Mouse (Mus musculus) embryonic facial prominence, embryonic 14.5 days (tissue): Measurements from ENCODE around the gene Onecut1. TPM values are rescaled to one million over a fixed set of nuclear protein-coding genes. Genes with fewer than 3 reads are reported as not detected.

Source experiments
- ATAC-seq: fragments of 200-750 bp; cut with Nextera tagmentation; 2 replicates; pipeline ENCODE4 v1.8.0; 2017; ENCODE audit warnings: low read depth, moderate number of reproducible peaks, moderate TSS enrichment
- DNase-seq: peaks from one replicate; pipeline ENCODE4 v3.0.0-alpha.2; 2015; ENCODE audit warnings: low spot score
- H3K27ac ChIP-seq: fragments of 300-500 bp; sonication (generic); replicated peaks from 2 replicates; pipeline ENCODE4 v1.5.1; 2014; ENCODE audit warnings: low read depth, mild to moderate bottlenecking, low read length, moderate library complexity
- H3K27me3 ChIP-seq: fragments of 300-500 bp; sonication (generic); replicated peaks from 2 replicates; pipeline ENCODE4 v1.6.1; 2014; ENCODE audit warnings: low read length; ENCODE audit not compliant: control insufficient read depth, insufficient read depth
- H3K36me3 ChIP-seq: fragments of 300-500 bp; sonication (generic); 2 replicates; pipeline ENCODE4 v1.6.1; 2014; ENCODE audit warnings: low read length, mixed read lengths; ENCODE audit not compliant: control insufficient read depth, insufficient read depth
- H3K4me1 ChIP-seq: fragments of 300-500 bp; sonication (generic); 2 replicates; pipeline ENCODE4 v1.6.1; 2014; ENCODE audit warnings: antibody characterized with exemption, low read length; ENCODE audit not compliant: control insufficient read depth, insufficient read depth
- H3K4me2 ChIP-seq: fragments of 300-500 bp; sonication (generic); 2 replicates; pipeline ENCODE4 v1.6.1; 2014; ENCODE audit warnings: low read depth, mild to moderate bottlenecking, low read length, moderate library complexity, mixed read lengths
- H3K4me3 ChIP-seq: fragments of 300-500 bp; sonication (generic); 2 replicates; pipeline ENCODE4 v1.5.1; 2014; ENCODE audit warnings: low read depth, mild to moderate bottlenecking, low read length
- H3K9ac ChIP-seq: fragments of 300-500 bp; sonication (generic); 2 replicates; pipeline ENCODE4 v1.6.1; 2014; ENCODE audit warnings: low read depth, mild to moderate bottlenecking, low read length, moderate library complexity, mixed read lengths
- H3K9me3 ChIP-seq: fragments of 300-500 bp; sonication (generic); 2 replicates; pipeline ENCODE4 v1.6.1; 2016; ENCODE audit warnings: low read length; ENCODE audit not compliant: control insufficient read depth
- WGBS: fragments of 180-500 bp; shearing (Covaris S2); extraction: QIAGEN DNeasy Blood & Tissue Kit; methylation state at CpG from one replicate; pipeline ENCODE4 v1.1.7; 2014; 5-methylcytosine and 5-hydroxymethylcytosine counted together
- polyA plus RNA-seq: library from polyadenylated mRNA; unstranded; fragments of >200 nt; fragmentation: Nextera tagmentation; extraction: Ambion mirVana; gene quantifications from 2 replicates; pipeline ENCODE4 v1.2.1, GENCODE M21; 2014

Onecut1 gene
- polyA plus RNA-seq, result 0.24 and 0.31 TPM in 2 replicates

DNA sequence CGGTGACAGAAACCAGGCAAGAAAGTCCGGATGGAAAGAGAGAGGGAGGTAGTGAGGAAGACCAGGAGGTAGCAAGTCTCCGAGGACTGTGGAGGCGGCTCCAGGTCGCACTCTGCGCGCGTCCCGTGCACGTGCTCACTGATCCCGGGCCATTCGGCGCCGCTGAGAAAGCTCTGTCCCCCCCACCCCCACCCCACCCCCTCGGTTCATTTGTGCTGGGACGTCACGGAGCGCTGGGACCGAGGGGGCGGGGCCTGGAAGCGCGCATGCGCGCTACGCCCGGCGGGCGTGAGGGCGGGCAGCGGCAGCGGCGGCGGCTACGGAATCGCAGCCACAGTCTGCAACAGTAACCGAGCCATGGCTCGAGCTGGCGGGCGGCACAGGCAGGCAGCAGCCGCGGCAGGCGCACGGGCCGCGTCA lies at the start of gene Onecut1:
Onecut1 (plus strand) TSS at position 361 of the 420 bp plus-strand sequence.
- Histone ChIP-seq H3K4me1 (peaks cover 11% of the 10 kb centered on the region), H3K9ac (peak within 1 kb of the TSS; percentile 56), H3K9me3 (no peaks in the 10 kb centered on the region), H3K4me2 (peak within 1 kb of the TSS; percentile 98), H3K27ac (no peak within 1 kb of the TSS), H3K27me3 (peaks cover 100% of the 10 kb centered on the region), H3K4me3 (peak within 1 kb of the TSS; percentile 51), H3K36me3 (no peaks in the 10 kb centered on the region)
- ATAC-seq (peak; percentile 58), DNase-seq (peak; percentile 63)
- under 1% methylated on average over 33 of the region's 45 CpGs for WGBS

- Histone ChIP-seq H3K27me3 (peaks cover 3% of the 10 kb centered on the region; the same call in 1 of the 2 replicates), H3K9me3 (no peaks in the 10 kb centered on the region), H3K4me3 (no peak overlapping the region), H3K4me1 (peaks cover 4% of the 10 kb centered on the region; the same call in 1 of the 2 replicates), H3K4me2 (no peak overlapping the region), H3K36me3 (no peaks in the 10 kb centered on the region), H3K9ac (no peak overlapping the region), H3K27ac (no peak overlapping the region)
- ATAC-seq (peak; percentile 67), DNase-seq (peak; percentile 34)
- WGBS, result 28% methylated on average over 19 of the region's 19 CpGs
Observed at GRCm38 (mm10) chr9:74819736-74820511, 41.8 kb upstream of the Onecut1 start.

DNA sequence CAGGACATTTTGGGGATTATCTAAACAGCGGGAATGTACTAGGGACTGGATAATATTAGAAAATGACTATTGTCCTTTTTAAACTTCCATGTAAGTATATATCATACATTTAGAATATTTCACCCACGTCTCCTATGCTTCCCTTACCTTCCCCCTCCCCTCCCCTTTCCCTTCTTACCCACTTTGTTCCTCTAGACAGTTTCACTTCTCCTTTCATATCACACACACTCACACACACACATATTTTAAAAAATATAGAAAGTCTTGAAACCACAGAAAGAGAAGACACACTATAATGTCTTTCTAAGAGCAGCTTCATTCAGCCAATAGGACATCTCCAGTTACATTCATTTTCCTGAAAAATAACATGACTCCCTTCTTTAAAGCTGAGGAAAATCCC lies 36.6 kb upstream of the Onecut1 start:
- Histone ChIP-seq H3K27ac (no peak overlapping the region), H3K36me3 (no peaks in the 10 kb centered on the region), H3K9ac (no peak overlapping the region), H3K4me3 (no peak overlapping the region), H3K4me1 (peaks cover 4% of the 10 kb centered on the region; the same call in 1 of the 2 replicates), H3K27me3 (no peaks in the 10 kb centered on the region; the same call in 1 of the 2 replicates), H3K4me2 (no peak overlapping the region), H3K9me3 (no peaks in the 10 kb centered on the region)
- ATAC-seq (no peak), DNase-seq (no peak)
- 67% methylated on average over 2 of the region's 2 CpGs for WGBS

DNA sequence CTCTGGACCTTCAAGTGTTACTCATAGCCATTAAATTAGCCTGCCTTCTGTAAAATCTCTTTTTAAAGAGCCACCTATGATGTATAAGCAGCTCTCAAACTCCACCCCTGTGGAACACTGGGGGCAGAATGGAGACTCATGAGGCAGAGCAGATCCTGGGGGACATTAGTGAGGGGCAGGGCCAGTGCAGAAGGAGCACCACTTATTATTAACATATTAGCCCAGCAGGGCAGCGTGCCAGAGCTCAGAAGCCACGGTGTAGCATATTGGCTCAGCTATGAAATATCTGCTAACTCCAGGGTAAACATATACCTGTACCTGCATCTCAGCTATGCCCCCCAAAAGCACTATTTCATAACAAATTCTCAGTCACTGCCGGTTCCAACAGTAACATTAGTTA lies 32.5 kb upstream of the Onecut1 start:
- no peak overlapping the region for H3K4me3 ChIP-seq
- no peaks in the 10 kb centered on the region for H3K4me1 ChIP-seq
- no peak overlapping the region for H3K4me2 ChIP-seq
- 62% methylated on average over 3 of the region's 3 CpGs for WGBS
- no peaks in the 10 kb centered on the region for H3K27me3 ChIP-seq
- no peak overlapping the region for H3K9ac ChIP-seq
- H3K27ac ChIP-seq, result no peak overlapping the region
- ATAC-seq (no peak), DNase-seq (no peak)
- no peaks in the 10 kb centered on the region for H3K9me3 ChIP-seq
- H3K36me3 ChIP-seq, result no peaks in the 10 kb centered on the region

DNA sequence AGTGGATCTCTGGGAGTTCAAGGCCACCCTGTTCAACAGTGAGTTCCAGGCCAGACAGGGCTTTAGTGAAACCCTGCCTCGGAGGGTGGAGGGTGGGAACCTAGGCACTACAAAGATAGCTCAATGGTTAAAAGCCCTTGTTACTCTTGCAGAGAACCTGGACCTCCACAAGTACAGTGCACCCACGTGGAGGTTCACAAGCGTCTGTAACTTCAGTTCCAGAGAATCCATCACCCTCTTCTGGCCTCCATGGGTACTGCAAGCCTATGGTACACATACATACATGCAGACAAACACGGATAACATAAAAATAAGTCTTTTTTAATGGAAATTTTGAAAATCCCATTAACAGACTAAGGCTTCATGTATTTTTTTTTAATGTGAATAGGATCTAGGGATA lies 18.8 kb upstream of the Onecut1 start:
- Histone ChIP-seq H3K4me2 (no peak overlapping the region), H3K36me3 (no peaks in the 10 kb centered on the region), H3K27ac (no peak overlapping the region), H3K4me3 (no peak overlapping the region), H3K27me3 (peaks cover 34% of the 10 kb centered on the region), H3K4me1 (no peaks in the 10 kb centered on the region), H3K9me3 (peaks cover 9% of the 10 kb centered on the region; the same call in 1 of the 2 replicates), H3K9ac (no peak overlapping the region)
- no peak for DNase-seq
- ATAC-seq, result no peak
- 87% methylated on average over 4 of the region's 4 CpGs for WGBS

- WGBS, result 3% methylated on average over 31 of the region's 33 CpGs
- DNase-seq, result no peak
- Histone ChIP-seq H3K4me2 (no peak overlapping the region), H3K9me3 (peaks cover 9% of the 10 kb centered on the region; the same call in 1 of the 2 replicates), H3K9ac (no peak overlapping the region), H3K4me3 (no peak overlapping the region), H3K27me3 (peaks cover 77% of the 10 kb centered on the region), H3K27ac (no peak overlapping the region), H3K36me3 (no peaks in the 10 kb centered on the region), H3K4me1 (peaks cover 9% of the 10 kb centered on the region)
- ATAC-seq, result 0 out of 2 replicates have a peak, but pooled peaks have one; percentile 31
Observed at GRCm38 (mm10) chr9:74846867-74847830, 14.6 kb upstream of the Onecut1 start.

- under 1% methylated on average over 46 of the region's 46 CpGs for WGBS
- ATAC-seq (no peak), DNase-seq (no peak)
- Histone ChIP-seq H3K36me3 (no peaks in the 10 kb centered on the region), H3K9me3 (no peaks in the 10 kb centered on the region), H3K27ac (no peak overlapping the region), H3K27me3 (peaks cover 91% of the 10 kb centered on the region), H3K4me1 (peaks cover 9% of the 10 kb centered on the region), H3K4me3 (peak overlapping the region; percentile 40), H3K4me2 (peak overlapping the region; percentile 65), H3K9ac (no peak overlapping the region)
Observed at GRCm38 (mm10) chr9:74848411-74849194, 13.1 kb upstream of the Onecut1 start.
